Mouse (Mus musculus) bone marrow macrophage, adult 2 months (primary cell): ENCODE measurements around the gene Rnf168.

Source experiments
- CTCF ChIP-seq: IDR thresholded peaks from 2 replicates; pipeline ENCODE4 v1.5.1; 2012; ENCODE audit warnings: low read depth, mild to moderate bottlenecking, low read length, moderate library complexity
- POLR2A ChIP-seq: IDR thresholded peaks from 2 replicates; pipeline ENCODE4 v1.6.1; 2012; ENCODE audit warnings: mild to moderate bottlenecking, low read depth, low read length, borderline replicate concordance

DNA sequence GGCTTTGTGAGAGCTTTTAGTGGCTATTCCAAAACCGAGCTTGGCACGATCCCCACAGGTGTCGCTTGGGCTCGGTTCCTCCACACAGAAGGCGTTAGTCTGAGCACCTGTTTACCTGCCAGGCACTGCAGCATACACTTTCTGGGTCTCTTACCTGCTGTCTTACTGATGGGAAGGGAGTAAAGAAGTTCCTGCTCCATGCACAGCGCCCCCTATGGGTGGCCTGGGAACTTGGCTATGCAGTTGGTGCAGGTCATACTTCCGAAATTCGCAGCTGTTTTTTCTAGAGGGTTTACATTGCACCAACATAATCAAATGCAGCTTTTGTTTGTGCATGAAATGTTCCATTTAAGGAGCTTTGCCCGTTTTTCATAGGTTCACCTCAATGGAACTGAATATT is 3.9 kb upstream of the Rnf168 start:
- TF ChIP-seq CTCF: peak; percentile 67; the same call in 1 of the 2 replicates
- TF ChIP-seq POLR2A: no peak
